Mouse (Mus musculus) midbrain, postnatal 0 days (tissue): Measurements from ENCODE around the gene Peli2. TPM values are rescaled to one million over a fixed set of nuclear protein-coding genes. Genes with fewer than 3 reads are reported as not detected.
"Not testable (repeated sequence)": the region's sequence is repeated elsewhere in the genome, so short reads cannot be mapped to it uniquely, and the experiment has no call there.

Experiments
- ATAC-seq: fragments of 200-750 bp; cut with Nextera tagmentation; 2 replicates; pipeline ENCODE4 v1.8.0; 2017; ENCODE audit warnings: moderate number of reproducible peaks, mild to moderate bottlenecking, moderate TSS enrichment, moderate library complexity; ENCODE audit not compliant: low FRiP score
- DNase-seq: peaks from one replicate; pipeline ENCODE4 v3.0.0-alpha.2; 2015; ENCODE audit warnings: low spot score
- H3K27ac ChIP-seq: fragments of 300-500 bp; sonication (generic); 2 replicates; pipeline ENCODE4 v1.5.1; 2014; ENCODE audit warnings: low read depth, mild to moderate bottlenecking, low read length, mixed read lengths
- H3K27me3 ChIP-seq: fragments of 300-500 bp; sonication (generic); 2 replicates; pipeline ENCODE4 v1.6.1; 2014; ENCODE audit warnings: low read length, control low read depth, mixed read lengths; ENCODE audit not compliant: insufficient read depth
- H3K36me3 ChIP-seq: fragments of 300-500 bp; sonication (generic); 2 replicates; pipeline ENCODE4 v1.6.1; 2014; ENCODE audit warnings: low read length, control low read depth, mixed read lengths; ENCODE audit not compliant: insufficient read depth
- H3K4me1 ChIP-seq: fragments of 300-500 bp; sonication (generic); 2 replicates; pipeline ENCODE4 v1.6.1; 2014; ENCODE audit warnings: mild to moderate bottlenecking, control low read depth, antibody characterized with exemption, low read length, mixed read lengths; ENCODE audit not compliant: insufficient read depth
- H3K4me2 ChIP-seq: fragments of 300-500 bp; sonication (generic); 2 replicates; pipeline ENCODE4 v1.6.1; 2014; ENCODE audit warnings: low read depth, mild to moderate bottlenecking, low read length, mixed read lengths; ENCODE audit not compliant: poor library complexity, severe bottlenecking
- H3K4me3 ChIP-seq: fragments of 300-500 bp; sonication (generic); 2 replicates; pipeline ENCODE4 v1.5.1; 2014; ENCODE audit warnings: low read depth, mild to moderate bottlenecking, low read length, moderate library complexity
- H3K9ac ChIP-seq: fragments of 300-500 bp; sonication (generic); replicated peaks from 2 replicates; pipeline ENCODE4 v1.6.1; 2014; ENCODE audit warnings: mild to moderate bottlenecking, low read length, moderate library complexity, mixed read lengths; ENCODE audit not compliant: poor library complexity, severe bottlenecking
- H3K9me3 ChIP-seq: fragments of 300-500 bp; sonication (generic); 2 replicates; pipeline ENCODE4 v1.6.1; 2016; ENCODE audit warnings: low read length, control low read depth
- CTCF ChIP-seq: IDR thresholded peaks from 2 replicates; pipeline ENCODE4 v1.5.1; 2016; ENCODE audit warnings: antibody characterized with exemption, mild to moderate bottlenecking
- WGBS: fragments of 180-500 bp; shearing (Covaris S2); extraction: QIAGEN DNeasy Blood & Tissue Kit; methylation state at CpG from one replicate; pipeline ENCODE4 v1.1.7; 2014; 5-methylcytosine and 5-hydroxymethylcytosine counted together
- polyA plus RNA-seq: library from polyadenylated mRNA; unstranded; fragments of >200 nt; fragmentation: Nextera tagmentation; extraction: Ambion mirVana; gene quantifications from 2 replicates; pipeline ENCODE4 v1.2.1, GENCODE M21; 2015
- total RNA-seq: library from RNA; depleted of rRNA; stranded (reverse); fragments of >200 nt; gene quantifications from 2 replicates; pipeline ENCODE4 v1.2.3, GENCODE M21; 2014; rRNA removed

The Peli2 gene
- total RNA-seq (11.5 and 22.3 TPM in 2 replicates), polyA plus RNA-seq (5.6 and 6.5 TPM in 2 replicates)

DNA sequence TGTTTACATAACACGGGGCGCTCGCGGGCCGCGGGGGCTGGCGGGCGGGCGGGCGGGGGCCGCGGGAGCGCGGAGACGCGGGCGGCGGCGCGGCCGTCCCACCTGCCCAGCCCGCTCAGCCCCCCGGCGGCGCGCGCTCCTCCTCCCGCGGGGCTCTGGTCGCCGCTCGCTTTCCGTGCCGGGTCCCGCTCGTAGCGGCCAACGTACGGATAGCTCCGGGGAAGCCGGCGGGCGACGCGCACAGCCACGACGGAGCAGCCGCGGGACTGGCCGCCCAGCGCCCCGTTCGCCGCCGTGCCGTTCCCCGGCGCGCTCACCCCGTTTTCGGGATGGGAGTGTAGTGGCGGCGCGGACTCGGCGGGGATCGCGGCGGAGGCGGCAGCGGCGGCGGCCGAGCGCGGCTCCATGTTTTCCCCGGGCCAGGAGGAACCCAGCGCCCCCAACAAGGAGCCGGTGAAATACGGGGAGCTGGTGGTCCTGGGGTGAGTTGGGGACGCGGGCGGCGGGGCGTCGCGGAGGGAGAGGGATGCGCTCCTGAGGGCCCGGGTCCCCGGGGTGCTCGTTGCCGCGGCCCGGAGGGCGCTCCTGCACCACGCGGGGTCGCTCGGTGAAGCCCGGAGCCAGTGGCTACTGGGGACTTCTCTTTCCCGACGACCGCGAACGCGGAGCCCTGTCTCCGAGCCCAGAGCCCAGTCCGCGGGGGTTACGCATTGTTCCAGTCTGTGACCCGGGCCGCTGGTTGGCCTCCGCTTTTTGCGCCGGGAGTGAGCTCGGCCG, at the start of gene Peli2:
Peli2 (plus strand) TSS at position 72 of the 777 bp plus-strand sequence.
- under 1% methylated on average over 91 of the region's 117 CpGs for WGBS
- Histone ChIP-seq H3K9ac (peak within 1 kb of the TSS; percentile 78), H3K9me3 (no peaks in the 10 kb centered on the region), H3K27me3 (no peaks in the 10 kb centered on the region), H3K4me2 (peak within 1 kb of the TSS; percentile 95), H3K4me3 (peak within 1 kb of the TSS; percentile 85), H3K27ac (peak within 1 kb of the TSS; percentile 78), H3K36me3 (no peaks in the 10 kb centered on the region), H3K4me1 (0 out of 2 replicates have a peak, but pooled peaks cover 5% of the 10 kb centered on the region)
- TF ChIP-seq CTCF, result peak; percentile 15; the same call in 1 of the 2 replicates
- ATAC-seq (peak; percentile 74), DNase-seq (peak; percentile 71)

GRCm38 (mm10) chr14:48072104-48072503, 48.5 kb upstream of the Peli2 start:
- DNase-seq (no peak), ATAC-seq (no peak)
- Histone ChIP-seq H3K27me3 (no peaks in the 10 kb centered on the region), H3K27ac (no peak overlapping the region), H3K4me1 (peaks cover 4% of the 10 kb centered on the region; the same call in 1 of the 2 replicates), H3K36me3 (no peaks in the 10 kb centered on the region), H3K9me3 (no peaks in the 10 kb centered on the region), H3K4me3 (no peak overlapping the region), H3K9ac (no peak overlapping the region), H3K4me2 (no peak overlapping the region)
- WGBS, result 85% methylated on average over 4 of the region's 4 CpGs
- no peak for TF ChIP-seq CTCF

DNA sequence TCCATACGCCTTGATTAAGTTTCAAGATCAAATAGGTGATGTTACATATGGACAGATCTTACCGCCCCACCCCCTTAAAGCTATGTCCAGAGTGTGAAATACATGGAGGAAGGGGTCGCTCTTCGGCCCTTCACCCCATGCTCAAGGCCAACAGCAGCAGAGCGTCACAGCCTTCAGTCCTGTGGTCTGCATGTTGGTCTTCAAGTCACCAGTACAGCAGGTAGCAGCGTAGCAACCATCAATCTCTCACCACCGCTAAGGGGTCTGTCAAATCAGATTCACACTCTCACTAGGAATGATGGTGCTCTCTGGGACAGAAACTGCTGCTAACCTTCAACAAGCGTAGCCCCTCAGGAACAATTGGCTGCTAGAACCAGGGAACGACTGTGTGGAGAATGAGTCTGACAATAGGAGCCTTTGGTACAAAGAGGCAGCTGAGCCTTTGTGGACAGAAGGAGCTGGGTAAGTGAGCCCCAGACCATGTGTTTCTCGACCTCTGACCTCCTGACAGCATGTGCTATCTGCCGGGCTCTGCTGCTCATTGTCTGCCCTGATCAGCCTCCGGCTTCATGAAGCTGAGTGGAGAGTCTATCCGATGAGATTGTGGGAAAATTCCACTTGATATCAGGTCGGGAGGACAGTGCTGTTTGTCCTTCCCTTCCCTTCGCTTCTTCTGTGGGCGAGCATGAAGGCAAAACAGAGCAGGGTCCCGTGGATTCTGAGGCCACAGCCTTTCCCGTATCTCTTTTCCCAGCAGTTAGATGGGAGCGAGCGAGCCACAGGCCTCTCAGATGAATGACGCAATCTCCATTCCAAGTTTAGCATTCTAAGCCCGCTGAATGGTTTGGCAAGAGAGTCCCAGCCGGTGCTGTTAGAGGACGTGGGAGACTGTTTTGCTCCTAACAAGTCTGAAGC, 47.1 kb upstream of the Peli2 start:
- TF ChIP-seq CTCF, result no peak
- DNase-seq (peak; percentile 54), ATAC-seq (peak; percentile 60; the same call in 1 of the 2 replicates)
- H3K27ac ChIP-seq, result no peak overlapping the region
- H3K4me3 ChIP-seq, result no peak overlapping the region
- no peak overlapping the region for H3K9ac ChIP-seq
- no peaks in the 10 kb centered on the region for H3K36me3 ChIP-seq
- H3K4me1 ChIP-seq, result peaks cover 4% of the 10 kb centered on the region; the same call in 1 of the 2 replicates
- WGBS, result 33% methylated on average over 24 of the region's 24 CpGs
- H3K9me3 ChIP-seq, result no peaks in the 10 kb centered on the region
- H3K4me2 ChIP-seq, result no peak overlapping the region
- H3K27me3 ChIP-seq, result no peaks in the 10 kb centered on the region

DNA sequence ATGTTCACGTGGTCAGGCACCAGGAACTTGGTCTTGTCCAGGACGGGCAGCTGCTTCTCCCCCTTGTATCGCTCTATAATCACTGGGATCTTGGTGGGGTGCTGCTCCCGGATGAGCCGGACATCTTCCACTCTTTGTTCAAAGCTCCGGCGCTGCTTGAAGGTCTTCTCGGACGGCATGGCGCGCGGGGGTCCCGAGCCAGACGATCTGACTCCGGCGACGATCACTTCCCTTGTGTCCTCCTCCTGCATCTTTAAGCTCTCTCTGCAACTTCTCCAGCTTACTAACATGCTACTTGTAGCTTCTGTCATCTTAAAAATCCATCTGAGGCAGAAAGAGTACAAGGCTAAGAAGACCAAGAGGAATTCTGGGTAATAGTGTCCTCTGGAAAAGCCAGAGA, 41.0 kb upstream of the Peli2 start:
- DNase-seq, H3K9me3 ChIP-seq, ATAC-seq, H3K9ac ChIP-seq, H3K27me3 ChIP-seq, H3K27ac ChIP-seq, H3K36me3 ChIP-seq, H3K4me2 ChIP-seq, H3K4me3 ChIP-seq, H3K4me1 ChIP-seq: not testable (repeated sequence)
- 93% methylated on average over 17 of the region's 17 CpGs for WGBS

DNA sequence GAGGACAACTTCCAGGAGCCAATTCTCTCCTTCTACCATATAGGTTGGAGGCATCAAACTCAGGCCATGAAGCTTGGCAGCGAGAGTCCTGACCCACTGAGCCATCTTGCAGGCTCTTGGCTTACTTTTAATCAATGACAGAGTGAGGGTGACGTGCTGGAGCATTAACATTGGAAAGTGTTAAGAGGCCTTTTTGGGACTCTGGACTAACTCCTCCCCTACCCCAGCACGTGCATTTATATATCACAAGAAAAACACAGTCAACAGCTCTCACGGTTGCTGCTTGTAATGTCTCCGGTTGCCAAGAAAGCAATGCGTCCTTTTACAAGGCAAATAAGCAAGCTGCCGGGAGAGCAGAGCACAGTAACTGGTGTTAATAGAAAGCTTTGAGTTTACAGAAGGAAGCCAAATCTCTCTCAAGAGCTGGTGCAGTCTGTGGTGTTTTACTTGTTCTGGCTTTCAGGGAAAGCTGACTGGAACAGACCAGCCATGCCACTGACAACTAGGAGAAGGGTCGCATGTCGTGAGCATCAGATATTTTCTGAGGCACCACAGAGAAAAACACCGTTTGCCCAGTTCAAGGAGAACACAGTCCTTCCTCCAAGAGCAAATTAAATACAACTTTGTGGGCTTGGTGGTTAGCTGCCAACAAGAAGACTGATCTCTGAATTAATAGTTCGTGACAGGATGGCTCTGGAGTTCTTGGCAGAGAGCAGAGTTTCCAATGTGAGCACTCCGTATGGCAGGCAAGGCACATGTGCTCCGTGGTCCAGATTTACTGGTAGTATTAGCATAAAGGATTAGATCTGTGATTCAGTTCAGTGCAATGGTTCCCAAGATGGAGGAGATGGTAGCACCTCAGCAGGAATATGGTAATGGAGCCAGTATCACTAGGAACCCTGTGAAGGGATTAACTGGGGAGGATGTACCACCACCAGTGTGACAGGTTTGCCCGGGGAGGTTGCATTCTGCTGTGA, 36.5 kb upstream of the Peli2 start:
- TF ChIP-seq CTCF, result no peak
- peak overlapping the region; percentile 12 for H3K4me2 ChIP-seq
- WGBS, result 27% methylated on average over 14 of the region's 14 CpGs
- no peaks in the 10 kb centered on the region for H3K4me1 ChIP-seq
- DNase-seq (peak; percentile 90), ATAC-seq (peak; percentile 54; the same call in 1 of the 2 replicates)
- no peaks in the 10 kb centered on the region for H3K9me3 ChIP-seq
- H3K36me3 ChIP-seq, result no peaks in the 10 kb centered on the region
- no peaks in the 10 kb centered on the region for H3K27me3 ChIP-seq
- H3K4me3 ChIP-seq, result no peak overlapping the region
- peak overlapping the region; percentile 26; the same call in 1 of the 2 replicates for H3K27ac ChIP-seq
- no peak overlapping the region for H3K9ac ChIP-seq
